Mouse (Mus musculus) bone marrow macrophage, adult 2 months (primary cell): ENCODE measurements around the gene Anapc7.

Source experiments
- CTCF ChIP-seq: IDR thresholded peaks from 2 replicates; pipeline ENCODE4 v1.5.1; 2012; ENCODE audit warnings: low read depth, mild to moderate bottlenecking, low read length, moderate library complexity
- POLR2A ChIP-seq: IDR thresholded peaks from 2 replicates; pipeline ENCODE4 v1.6.1; 2012; ENCODE audit warnings: mild to moderate bottlenecking, low read depth, low read length, borderline replicate concordance

DNA sequence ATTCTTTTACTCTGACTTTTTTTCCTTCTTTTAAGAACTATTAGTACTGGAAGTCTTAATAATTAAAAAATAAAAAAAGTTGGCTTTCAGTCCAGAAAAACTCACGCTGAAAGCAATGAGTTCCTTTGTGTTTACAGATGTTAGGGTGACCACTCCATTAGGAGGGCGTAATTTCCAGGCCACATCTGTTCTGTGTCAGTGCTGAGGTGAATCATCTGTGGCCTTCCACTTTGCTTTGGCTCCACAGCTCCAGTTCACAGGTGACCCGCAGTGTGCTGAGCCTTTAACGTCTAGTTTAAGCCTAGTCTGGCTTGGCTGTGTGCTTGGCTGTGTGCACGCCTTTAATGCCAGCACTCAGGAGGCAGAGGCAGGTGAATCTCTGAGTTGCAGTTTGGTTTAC is 9.6 kb upstream of the Anapc7 start:
- TF ChIP-seq POLR2A (no peak), CTCF (no peak)
